ENCODE assay signal across 8 mouse cellular contexts in the genomic region with DNA sequence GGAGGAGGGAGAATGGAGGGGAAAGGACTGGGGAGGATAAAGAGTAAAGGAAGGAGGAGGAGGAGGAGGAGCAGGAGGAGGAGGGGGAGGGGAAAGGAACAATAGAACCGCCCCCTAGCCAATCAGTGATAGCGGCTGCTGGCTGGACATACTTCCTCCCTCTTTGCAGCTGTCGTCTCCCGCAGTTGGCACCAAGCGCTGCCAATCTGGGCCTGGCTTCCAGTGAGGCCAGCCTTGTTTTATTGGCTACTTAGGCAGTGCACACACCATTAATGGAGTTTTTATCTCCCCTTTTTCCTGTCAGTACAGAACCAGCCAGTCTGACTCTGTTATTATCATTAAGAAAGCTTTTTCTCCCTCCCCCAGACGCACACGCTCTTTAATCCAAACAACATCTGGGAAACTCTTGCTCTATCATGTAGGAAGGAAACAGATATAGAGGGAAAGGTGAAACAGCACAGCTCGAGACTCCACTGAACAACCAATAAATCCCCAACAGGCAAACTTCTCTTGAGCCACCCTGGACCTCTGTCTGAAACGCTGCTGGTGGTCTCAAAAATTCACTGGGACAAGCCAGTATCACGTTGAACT. TPM values are rescaled to one million over a fixed set of nuclear protein-coding genes. Genes with fewer than 3 reads are reported as not detected.
DNase-seq lines count a peak whose midpoint lies in the region; ATAC-seq lines count a peak whose summit lies in the region.

No protein-coding gene starts in this region.

- no peak overlapping the region for H3K4me3 ChIP-seq in forebrain, embryonic 11.5 days (ENCODE audit: low read depth, low read length)
- H3K4me3 ChIP-seq in heart, embryonic 13.5 days: 0 out of 2 replicates have a peak overlapping the region, but pooled peaks have one; percentile 3
- peak overlapping the region; percentile 14; the same call in 1 of the 2 replicates for H3K4me3 ChIP-seq in kidney, embryonic 15.5 days (replicated peaks)
- 0 out of 2 replicates have a peak overlapping the region, but pooled peaks have one; percentile 5 for H3K4me3 ChIP-seq in limb, embryonic 12.5 days (replicated peaks)
- peak overlapping the region; percentile 19; the same call in 1 of the 2 replicates for H3K4me3 ChIP-seq in midbrain, embryonic 12.5 days
- no peak overlapping the region for H3K4me3 ChIP-seq in stomach, embryonic 14.5 days (ENCODE audit: low read depth, low read length)

- H3K27me3 ChIP-seq in forebrain, embryonic 11.5 days (ENCODE audit: control insufficient read depth, insufficient read depth, low read length): no peaks in the 10 kb centered on the region
- H3K27me3 ChIP-seq in heart, embryonic 13.5 days (replicated peaks): no peaks in the 10 kb centered on the region
- H3K27me3 ChIP-seq in kidney, embryonic 15.5 days: no peaks in the 10 kb centered on the region
- H3K27me3 ChIP-seq in limb, embryonic 12.5 days: no peaks in the 10 kb centered on the region
- no peaks in the 10 kb centered on the region for H3K27me3 ChIP-seq in midbrain, embryonic 12.5 days
- H3K27me3 ChIP-seq in stomach, embryonic 14.5 days (ENCODE audit: control insufficient read depth, insufficient read depth, low read length): no peaks in the 10 kb centered on the region

- 0 out of 2 replicates have a peak overlapping the region, but pooled peaks have one; percentile 4 for H3K27ac ChIP-seq in forebrain, embryonic 11.5 days (ENCODE audit: low read depth, low read length)
- peak overlapping the region; percentile 94 for H3K27ac ChIP-seq in heart, embryonic 13.5 days (replicated peaks)
- peak overlapping the region; percentile 79 for H3K27ac ChIP-seq in kidney, embryonic 15.5 days
- H3K27ac ChIP-seq in limb, embryonic 12.5 days: peak overlapping the region; percentile 79
- peak overlapping the region; percentile 39; the same call in 1 of the 2 replicates for H3K27ac ChIP-seq in midbrain, embryonic 12.5 days (replicated peaks)
- H3K27ac ChIP-seq in stomach, embryonic 14.5 days (ENCODE audit: low read length): peak overlapping the region; percentile 40

- H3K4me1 ChIP-seq in forebrain, embryonic 11.5 days (replicated peaks; ENCODE audit: control insufficient read depth, insufficient read depth, low read length): peaks cover 36% of the 10 kb centered on the region
- H3K4me1 ChIP-seq in heart, embryonic 13.5 days: peaks cover 99% of the 10 kb centered on the region
- peaks cover 75% of the 10 kb centered on the region for H3K4me1 ChIP-seq in kidney, embryonic 15.5 days
- H3K4me1 ChIP-seq in limb, embryonic 12.5 days (replicated peaks): peaks cover 66% of the 10 kb centered on the region
- H3K4me1 ChIP-seq in midbrain, embryonic 12.5 days: peaks cover 58% of the 10 kb centered on the region
- peaks cover 45% of the 10 kb centered on the region for H3K4me1 ChIP-seq in stomach, embryonic 14.5 days (ENCODE audit: control insufficient read depth, insufficient read depth, low read length)

- no peaks in the 10 kb centered on the region for H3K9me3 ChIP-seq in forebrain, embryonic 11.5 days (ENCODE audit: control insufficient read depth, low read length)
- H3K9me3 ChIP-seq in heart, embryonic 13.5 days: no peaks in the 10 kb centered on the region
- H3K9me3 ChIP-seq in kidney, embryonic 15.5 days (replicated peaks): no peaks in the 10 kb centered on the region
- no peaks in the 10 kb centered on the region for H3K9me3 ChIP-seq in limb, embryonic 12.5 days
- H3K9me3 ChIP-seq in midbrain, embryonic 12.5 days: no peaks in the 10 kb centered on the region
- no peaks in the 10 kb centered on the region for H3K9me3 ChIP-seq in stomach, embryonic 14.5 days (ENCODE audit: control insufficient read depth, low read depth, low read length)

- 19% methylated on average over 10 of the region's 10 CpGs for WGBS in forebrain, embryonic 11.5 days
- 16% methylated on average over 9 of the region's 10 CpGs for WGBS in heart, embryonic 13.5 days
- WGBS in kidney, embryonic 15.5 days: 8% methylated on average over 10 of the region's 10 CpGs
- WGBS in limb, embryonic 12.5 days: 4% methylated on average over 10 of the region's 10 CpGs
- 19% methylated on average over 10 of the region's 10 CpGs for WGBS in midbrain, embryonic 12.5 days
- 8% methylated on average over 10 of the region's 10 CpGs for WGBS in stomach, embryonic 14.5 days

- H3K4me2 ChIP-seq in forebrain, embryonic 11.5 days (ENCODE audit: low read depth, low read length, severe bottlenecking): peak overlapping the region; percentile 28; the same call in 1 of the 2 replicates
- peak overlapping the region; percentile 29 for H3K4me2 ChIP-seq in heart, embryonic 13.5 days
- H3K4me2 ChIP-seq in kidney, embryonic 15.5 days: peak overlapping the region; percentile 53
- H3K4me2 ChIP-seq in limb, embryonic 12.5 days: peak overlapping the region; percentile 38
- peak overlapping the region; percentile 42 for H3K4me2 ChIP-seq in midbrain, embryonic 12.5 days (replicated peaks)
- peak overlapping the region; percentile 35 for H3K4me2 ChIP-seq in stomach, embryonic 14.5 days (replicated peaks; ENCODE audit: low read depth, low read length)

- H3K9ac ChIP-seq in forebrain, embryonic 11.5 days (ENCODE audit: low read length): no peak overlapping the region
- no peak overlapping the region for H3K9ac ChIP-seq in heart, embryonic 13.5 days
- no peak overlapping the region for H3K9ac ChIP-seq in kidney, embryonic 15.5 days
- H3K9ac ChIP-seq in limb, embryonic 12.5 days (replicated peaks): no peak overlapping the region
- H3K9ac ChIP-seq in midbrain, embryonic 12.5 days (replicated peaks): no peak overlapping the region
- H3K9ac ChIP-seq in stomach, embryonic 14.5 days (replicated peaks; ENCODE audit: low read depth, low read length): no peak overlapping the region

- H3K36me3 ChIP-seq in forebrain, embryonic 11.5 days (ENCODE audit: control insufficient read depth, insufficient read depth, low read length): no peaks in the 10 kb centered on the region
- H3K36me3 ChIP-seq in heart, embryonic 13.5 days: peaks cover 11% of the 10 kb centered on the region; the same call in 1 of the 2 replicates
- no peaks in the 10 kb centered on the region; the same call in 1 of the 2 replicates for H3K36me3 ChIP-seq in kidney, embryonic 15.5 days
- peaks cover 11% of the 10 kb centered on the region; the same call in 1 of the 2 replicates for H3K36me3 ChIP-seq in limb, embryonic 12.5 days
- H3K36me3 ChIP-seq in midbrain, embryonic 12.5 days: no peaks in the 10 kb centered on the region
- H3K36me3 ChIP-seq in stomach, embryonic 14.5 days (ENCODE audit: control insufficient read depth, insufficient read depth, low read length): no peaks in the 10 kb centered on the region

- peak; percentile 41 for DNase-seq in urinary bladder, adult 2 months (ENCODE audit: low spot score)
- DNase-seq in urinary bladder, postnatal 10 days (ENCODE audit: low spot score): no peak
- peak; percentile 80 for DNase-seq in forebrain, embryonic 11.5 days (ENCODE audit: low spot score)

- ATAC-seq in forebrain, embryonic 11.5 days (replicated peaks; ENCODE audit: low FRiP score): peak; percentile 86
- peak; percentile 59; the same call in 1 of the 2 replicates for ATAC-seq in heart, embryonic 13.5 days (ENCODE audit: extremely low read depth, insufficient number of reproducible peaks, low FRiP score, low TSS enrichment)
- ATAC-seq in kidney, embryonic 15.5 days (replicated peaks; ENCODE audit: low FRiP score): peak; percentile 83
- peak; percentile 85 for ATAC-seq in limb, embryonic 12.5 days (ENCODE audit: insufficient number of reproducible peaks, insufficient read depth, low FRiP score, low TSS enrichment, low read depth)
- peak; percentile 83 for ATAC-seq in midbrain, embryonic 12.5 days (ENCODE audit: low FRiP score, low read depth)
- ATAC-seq in stomach, embryonic 14.5 days (ENCODE audit: insufficient number of reproducible peaks, insufficient read depth, low FRiP score, low read depth): peak; percentile 91

RNA-seq across cellular contexts. Expression of gene Acvr1, which starts 34.6 kb away (rescaled TPM):
- polyA plus RNA-seq in urinary bladder, adult 2 months (2012; rRNA removed): 21.9 and 31.2 TPM in 2 replicates
- polyA plus RNA-seq in forebrain, embryonic 11.5 days (2014; fragmentation: Nextera tagmentation; extraction: Ambion mirVana): 5.1 and 5.9 TPM in 2 replicates
- 9.2 and 9.8 TPM in 2 replicates for polyA plus RNA-seq in heart, embryonic 13.5 days (2015; fragmentation: Nextera tagmentation; extraction: Ambion mirVana)
- polyA plus RNA-seq in kidney, embryonic 15.5 days (2015; fragmentation: Nextera tagmentation; extraction: Ambion mirVana): 5.2 and 5.7 TPM in 2 replicates
- 5.8 and 6.1 TPM in 2 replicates for polyA plus RNA-seq in limb, embryonic 12.5 days (2016; fragmentation: Nextera tagmentation; extraction: Ambion mirVana)
- polyA plus RNA-seq in midbrain, embryonic 12.5 days (2016; fragmentation: Nextera tagmentation; extraction: Ambion mirVana): 3.8 and 4.7 TPM in 2 replicates
- 9.5 and 10.5 TPM in 2 replicates for polyA plus RNA-seq in stomach, embryonic 14.5 days (2014; fragmentation: Nextera tagmentation; extraction: Ambion mirVana)

RNA-seq across cellular contexts. Expression of gene Upp2, which starts 34.7 kb away (rescaled TPM):
- polyA plus RNA-seq in urinary bladder, adult 2 months (2012; rRNA removed): 14.5 and 14.9 TPM in 2 replicates
- 4.9 and 7.5 TPM in 2 replicates for polyA plus RNA-seq in forebrain, embryonic 11.5 days (2014; fragmentation: Nextera tagmentation; extraction: Ambion mirVana)
- polyA plus RNA-seq in heart, embryonic 13.5 days (2015; fragmentation: Nextera tagmentation; extraction: Ambion mirVana): 6.4 and 7.6 TPM in 2 replicates
- 7.7 and 7.8 TPM in 2 replicates for polyA plus RNA-seq in kidney, embryonic 15.5 days (2015; fragmentation: Nextera tagmentation; extraction: Ambion mirVana)
- 10.4 and 12.9 TPM in 2 replicates for polyA plus RNA-seq in limb, embryonic 12.5 days (2016; fragmentation: Nextera tagmentation; extraction: Ambion mirVana)
- polyA plus RNA-seq in midbrain, embryonic 12.5 days (2016; fragmentation: Nextera tagmentation; extraction: Ambion mirVana): 7.4 and 8.1 TPM in 2 replicates
- 9.2 and 11.6 TPM in 2 replicates for polyA plus RNA-seq in stomach, embryonic 14.5 days (2014; fragmentation: Nextera tagmentation; extraction: Ambion mirVana)

Comparison
In these comparisons a context has a peak if more than half of its experiments do, and no peak if none do; other contexts are left out.
1. H3K27ac ChIP-seq: peak in every context shown above with its lines; median percentile 94 in heart, embryonic 13.5 days; 79 in kidney, embryonic 15.5 days; 79 in limb, embryonic 12.5 days; 40 in stomach, embryonic 14.5 days; 39 in midbrain, embryonic 12.5 days; 4 in forebrain, embryonic 11.5 days.
2. H3K4me3 ChIP-seq: peak in heart, embryonic 13.5 days (single experiment), kidney, embryonic 15.5 days (single experiment), limb, embryonic 12.5 days (single experiment) and midbrain, embryonic 12.5 days (single experiment); none in forebrain, embryonic 11.5 days (single experiment) and stomach, embryonic 14.5 days (single experiment).
3. Peak in every context shown above with its lines, with median percentiles within 50 percentile points of each other: ATAC-seq and H3K4me2 ChIP-seq.